Mouse (Mus musculus): ENCODE results near the gene Erc1. TPM values are rescaled to one million over a fixed set of nuclear protein-coding genes. Genes with fewer than 3 reads are reported as not detected.

The Erc1 gene
- polyA plus RNA-seq, 1 experiment from 2014 or later, result 3.9 TPM

- 86% methylated on average over 2 of the region's 2 CpGs for WGBS (ENCODE audit: insufficient replicate concordance)
- no peak overlapping the region for H3K9ac ChIP-seq
- no peak for DNase-seq
- ATAC-seq (ENCODE audit: low read depth), result no peak
- no peaks in the 10 kb centered on the region for H3K27me3 ChIP-seq
- H3K27ac ChIP-seq, result no peak overlapping the region
- no peaks in the 10 kb centered on the region for H3K36me3 ChIP-seq
- no peaks in the 10 kb centered on the region for H3K4me1 ChIP-seq (replicated peaks)
- no peak overlapping the region for H3K4me2 ChIP-seq
- H3K9me3 ChIP-seq (replicated peaks), result no peaks in the 10 kb centered on the region
- H3K4me3 ChIP-seq (replicated peaks), result no peak overlapping the region
Measured at GRCm38 (mm10) chr6:119803239-119803638, 44.7 kb downstream of the Erc1 start.

- H3K36me3 ChIP-seq, result 0 out of 2 replicates have a peak, but pooled peaks cover 7% of the 10 kb centered on the region
- H3K27me3 ChIP-seq, result no peaks in the 10 kb centered on the region
- ATAC-seq (ENCODE audit: low read depth), result no peak
- WGBS (ENCODE audit: insufficient replicate concordance), result 83% methylated on average over 12 of the region's 12 CpGs
- no peak overlapping the region for H3K27ac ChIP-seq
- no peak overlapping the region for H3K4me2 ChIP-seq
- H3K9me3 ChIP-seq (replicated peaks), result no peaks in the 10 kb centered on the region
- H3K9ac ChIP-seq, result no peak overlapping the region
- no peaks in the 10 kb centered on the region for H3K4me1 ChIP-seq (replicated peaks)
- no peak for DNase-seq
- no peak overlapping the region for H3K4me3 ChIP-seq (replicated peaks)
Measured at GRCm38 (mm10) chr6:119796911-119797486, 51.0 kb downstream of the Erc1 start.

DNA sequence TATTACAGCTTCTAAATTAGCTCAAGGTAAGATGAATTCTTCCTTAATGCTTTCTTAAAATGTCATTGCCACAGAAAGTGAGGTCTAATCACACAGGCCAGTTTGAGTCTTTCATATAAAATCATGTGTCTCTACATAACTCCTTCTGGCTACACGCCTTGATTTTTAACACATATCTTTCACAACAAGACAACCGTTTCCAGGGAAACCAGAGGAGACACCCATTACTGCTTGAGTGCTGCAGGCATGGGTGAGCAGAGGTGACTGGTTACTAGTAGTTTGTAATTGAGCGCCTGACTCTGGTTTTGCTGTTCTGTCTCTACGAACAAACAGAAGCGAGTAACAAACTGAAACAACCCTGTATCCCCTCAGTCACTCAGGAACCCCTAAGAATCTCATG lies 51.7 kb downstream of the Erc1 start:
- Histone ChIP-seq H3K9ac (no peak overlapping the region), H3K27me3 (no peaks in the 10 kb centered on the region), H3K36me3 (0 out of 2 replicates have a peak, but pooled peaks cover 7% of the 10 kb centered on the region), H3K27ac (no peak overlapping the region), H3K4me1 (replicated peaks) (no peaks in the 10 kb centered on the region), H3K4me2 (no peak overlapping the region), H3K9me3 (replicated peaks) (no peaks in the 10 kb centered on the region), H3K4me3 (replicated peaks) (no peak overlapping the region)
- ATAC-seq (ENCODE audit: low read depth), result no peak
- WGBS (ENCODE audit: insufficient replicate concordance), result 76% methylated on average over 5 of the region's 5 CpGs
- DNase-seq, result no peak

DNA sequence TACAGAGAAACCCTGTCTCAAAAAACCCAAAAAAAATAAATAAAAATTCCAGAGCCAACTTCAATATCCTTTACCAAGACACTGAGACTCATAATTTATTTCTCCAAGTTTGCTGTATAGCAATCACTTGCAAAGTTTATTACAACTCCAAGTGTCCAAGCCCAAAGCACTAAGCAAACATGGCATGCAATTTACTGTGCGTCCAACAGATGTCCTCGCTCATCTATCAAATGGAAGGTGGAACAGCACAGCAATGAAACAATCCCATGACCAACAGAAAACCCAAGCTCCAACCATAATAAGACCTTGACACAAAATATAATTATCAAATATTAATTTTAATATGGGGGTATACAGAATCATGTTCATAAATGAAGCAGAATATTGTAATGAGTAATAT lies 55.4 kb downstream of the Erc1 start:
- Histone ChIP-seq H3K9ac (no peak overlapping the region), H3K36me3 (0 out of 2 replicates have a peak, but pooled peaks cover 7% of the 10 kb centered on the region), H3K27ac (no peak overlapping the region), H3K9me3 (replicated peaks) (no peaks in the 10 kb centered on the region), H3K4me2 (no peak overlapping the region), H3K4me1 (replicated peaks) (no peaks in the 10 kb centered on the region), H3K4me3 (replicated peaks) (no peak overlapping the region), H3K27me3 (no peaks in the 10 kb centered on the region)
- ATAC-seq (ENCODE audit: low read depth) (no peak), DNase-seq (peak; percentile 8)
- 35% methylated on average over 2 of the region's 2 CpGs for WGBS (ENCODE audit: insufficient replicate concordance)

- H3K4me2 ChIP-seq, result no peak overlapping the region
- WGBS (ENCODE audit: insufficient replicate concordance), result 75% methylated on average over 2 of the region's 2 CpGs
- DNase-seq (no peak), ATAC-seq (ENCODE audit: low read depth) (no peak)
- no peak overlapping the region for H3K9ac ChIP-seq
- no peaks in the 10 kb centered on the region; the same call in 1 of the 2 replicates for H3K36me3 ChIP-seq
- H3K9me3 ChIP-seq (replicated peaks), result no peaks in the 10 kb centered on the region
- H3K27ac ChIP-seq, result no peak overlapping the region
- H3K27me3 ChIP-seq, result no peaks in the 10 kb centered on the region
- no peak overlapping the region for H3K4me3 ChIP-seq (replicated peaks)
- no peaks in the 10 kb centered on the region for H3K4me1 ChIP-seq (replicated peaks)
Measured at GRCm38 (mm10) chr6:119782416-119782815, 65.6 kb downstream of the Erc1 start.

DNA sequence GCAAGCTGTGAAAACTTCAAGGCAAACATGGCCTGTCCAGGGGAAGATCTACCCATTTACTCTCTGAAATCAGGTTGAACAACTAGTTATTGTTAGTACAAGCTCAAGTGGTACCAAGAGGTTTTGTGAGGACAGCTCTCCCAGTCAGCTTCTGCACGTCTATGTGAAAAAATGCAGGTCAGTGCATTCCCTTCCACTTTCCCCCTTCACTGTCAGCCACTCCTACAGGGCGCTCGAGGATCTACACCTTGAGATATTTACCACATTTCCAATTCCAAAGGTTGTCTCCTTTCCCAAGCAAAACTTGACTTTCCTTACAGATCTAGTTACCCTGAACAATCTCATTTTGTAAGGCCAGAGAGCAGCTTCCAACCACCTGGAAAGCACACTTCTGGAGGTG lies 66.9 kb downstream of the Erc1 start:
- Histone ChIP-seq H3K4me1 (replicated peaks) (no peaks in the 10 kb centered on the region), H3K27me3 (no peaks in the 10 kb centered on the region), H3K4me2 (no peak overlapping the region), H3K4me3 (replicated peaks) (no peak overlapping the region), H3K9ac (no peak overlapping the region), H3K36me3 (no peaks in the 10 kb centered on the region; the same call in 1 of the 2 replicates), H3K27ac (no peak overlapping the region), H3K9me3 (replicated peaks) (no peaks in the 10 kb centered on the region)
- ATAC-seq (ENCODE audit: low read depth) (no peak), DNase-seq (no peak)
- 72% methylated on average over 3 of the region's 3 CpGs for WGBS (ENCODE audit: insufficient replicate concordance)

DNA sequence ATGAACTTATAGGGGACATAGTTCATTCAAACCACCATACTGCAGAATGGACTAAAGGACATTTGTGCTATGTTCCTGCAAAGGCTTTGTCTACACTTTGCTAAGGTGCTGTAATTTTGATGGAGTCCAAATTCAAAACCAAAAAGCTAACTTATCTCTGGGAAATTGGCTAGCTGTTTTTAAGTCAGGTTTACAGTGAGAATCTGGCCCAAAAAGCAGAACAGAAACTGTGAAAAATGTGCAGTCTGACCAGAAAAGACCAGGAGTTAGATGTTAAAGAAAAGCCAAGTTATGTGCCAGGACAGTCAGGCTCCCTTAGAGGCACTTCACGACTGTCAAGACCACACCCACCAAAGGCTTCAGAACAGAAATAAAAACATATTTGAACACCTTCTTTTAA lies 79.2 kb downstream of the Erc1 start:
- H3K4me3 ChIP-seq (replicated peaks), result no peak overlapping the region
- no peaks in the 10 kb centered on the region for H3K27me3 ChIP-seq
- no peaks in the 10 kb centered on the region for H3K36me3 ChIP-seq
- H3K4me2 ChIP-seq, result no peak overlapping the region
- no peak overlapping the region for H3K27ac ChIP-seq
- no peak for DNase-seq
- H3K4me1 ChIP-seq (replicated peaks), result no peaks in the 10 kb centered on the region
- no peak overlapping the region for H3K9ac ChIP-seq
- no peak for ATAC-seq (ENCODE audit: low read depth)
- 53% methylated on average over 1 of the region's 1 CpGs for WGBS (ENCODE audit: insufficient replicate concordance)
- no peaks in the 10 kb centered on the region for H3K9me3 ChIP-seq (replicated peaks)

DNA sequence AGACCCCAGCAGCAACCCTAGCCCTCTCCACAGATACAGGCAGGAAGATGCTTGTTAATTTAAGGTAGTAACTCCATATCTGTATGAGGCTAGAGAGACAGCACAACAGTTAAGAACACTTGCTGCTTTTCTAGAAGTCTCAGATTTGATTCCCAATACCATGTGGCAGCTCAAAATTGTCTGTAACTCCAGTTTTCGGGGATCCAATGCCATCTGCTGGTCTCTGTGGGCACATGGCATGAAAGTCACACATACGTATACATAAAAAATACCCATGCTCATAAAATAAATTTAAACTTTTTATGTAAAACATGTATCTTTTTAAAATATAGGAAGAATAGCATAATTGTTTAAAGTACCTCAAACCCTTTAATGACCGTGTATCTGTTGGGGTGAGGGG lies 83.6 kb downstream of the Erc1 start:
- WGBS (ENCODE audit: insufficient replicate concordance), result 72% methylated on average over 3 of the region's 3 CpGs

GRCm38 (mm10) chr6:119759866-119760265 lies 88.1 kb downstream of the Erc1 start:
- Histone ChIP-seq H3K4me2 (no peak overlapping the region), H3K36me3 (no peaks in the 10 kb centered on the region), H3K27me3 (no peaks in the 10 kb centered on the region), H3K4me1 (replicated peaks) (peaks cover 4% of the 10 kb centered on the region; the same call in 1 of the 2 replicates), H3K9ac (no peak overlapping the region), H3K9me3 (replicated peaks) (no peaks in the 10 kb centered on the region), H3K4me3 (replicated peaks) (no peak overlapping the region), H3K27ac (no peak overlapping the region)
- DNase-seq (no peak), ATAC-seq (ENCODE audit: low read depth) (no peak)
- 65% methylated on average over 3 of the region's 3 CpGs for WGBS (ENCODE audit: insufficient replicate concordance)

More for the DNA sequence above, 83.6 kb downstream of the Erc1 start:
- Histone ChIP-seq H3K36me3 (no peaks in the 10 kb centered on the region), H3K27ac (no peak overlapping the region), H3K4me2 (no peak overlapping the region), H3K9me3 (replicated peaks) (no peaks in the 10 kb centered on the region), H3K27me3 (no peaks in the 10 kb centered on the region), H3K4me1 (replicated peaks) (no peaks in the 10 kb centered on the region), H3K9ac (no peak overlapping the region), H3K4me3 (replicated peaks) (no peak overlapping the region)
- DNase-seq, result no peak
- ATAC-seq (ENCODE audit: low read depth), result no peak

GRCm38 (mm10) chr6:119758490-119758889 lies 89.5 kb downstream of the Erc1 start:
- no peak overlapping the region for H3K4me3 ChIP-seq (replicated peaks)
- no peak overlapping the region for H3K9ac ChIP-seq
- ATAC-seq (ENCODE audit: low read depth) (no peak), DNase-seq (no peak)
- peaks cover 4% of the 10 kb centered on the region; the same call in 1 of the 2 replicates for H3K4me1 ChIP-seq (replicated peaks)
- WGBS (ENCODE audit: insufficient replicate concordance), result 87% methylated on average over 2 of the region's 2 CpGs
- no peaks in the 10 kb centered on the region for H3K36me3 ChIP-seq
- no peak overlapping the region for H3K4me2 ChIP-seq
- H3K27me3 ChIP-seq, result no peaks in the 10 kb centered on the region
- no peak overlapping the region for H3K27ac ChIP-seq
- no peaks in the 10 kb centered on the region for H3K9me3 ChIP-seq (replicated peaks)

- Histone ChIP-seq H3K27ac (no peak overlapping the region), H3K4me1 (replicated peaks) (peaks cover 4% of the 10 kb centered on the region; the same call in 1 of the 2 replicates), H3K4me3 (replicated peaks) (no peak overlapping the region), H3K27me3 (no peaks in the 10 kb centered on the region), H3K36me3 (no peaks in the 10 kb centered on the region), H3K4me2 (no peak overlapping the region), H3K9ac (no peak overlapping the region), H3K9me3 (replicated peaks) (no peaks in the 10 kb centered on the region)
- ATAC-seq (ENCODE audit: low read depth) (no peak), DNase-seq (no peak)
- WGBS (ENCODE audit: insufficient replicate concordance), result 58% methylated on average over 5 of the region's 5 CpGs
Measured at GRCm38 (mm10) chr6:119757796-119758195, 90.2 kb downstream of the Erc1 start.

DNA sequence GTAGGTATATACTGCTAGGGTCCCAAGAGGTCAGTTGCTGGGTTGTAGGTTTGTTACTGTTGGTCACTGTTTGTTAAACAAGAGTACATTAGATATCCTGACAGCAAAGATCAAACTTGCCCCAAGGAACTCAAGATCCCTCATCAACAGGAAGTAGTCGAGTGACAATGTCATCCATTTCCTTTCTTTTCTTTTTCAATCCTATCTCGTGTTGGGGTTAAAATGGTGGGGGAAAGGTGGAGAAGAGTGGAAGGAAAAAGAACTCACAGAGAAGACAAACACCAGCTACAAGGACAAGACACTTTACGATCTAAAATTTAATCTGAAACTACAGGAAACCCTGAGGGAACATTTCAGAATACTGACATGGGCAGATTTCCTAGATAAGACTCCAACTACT lies 92.1 kb downstream of the Erc1 start:
- Histone ChIP-seq H3K4me3 (replicated peaks) (no peak overlapping the region), H3K4me1 (replicated peaks) (peaks cover 4% of the 10 kb centered on the region; the same call in 1 of the 2 replicates)
- WGBS (ENCODE audit: insufficient replicate concordance), result 18% methylated on average over 3 of the region's 3 CpGs

More for the DNA sequence above, 92.1 kb downstream of the Erc1 start:
- no peak overlapping the region for H3K9ac ChIP-seq
- H3K27me3 ChIP-seq, result no peaks in the 10 kb centered on the region
- 0 out of 2 replicates have a peak, but pooled peaks cover 2% of the 10 kb centered on the region for H3K36me3 ChIP-seq
- no peak overlapping the region for H3K27ac ChIP-seq
- H3K4me2 ChIP-seq, result no peak overlapping the region
- H3K9me3 ChIP-seq (replicated peaks), result no peaks in the 10 kb centered on the region
- no peak for DNase-seq
- ATAC-seq (ENCODE audit: low read depth), result no peak
